Mouse (Mus musculus): ENCODE measurements around the gene Acadl. TPM values are rescaled to one million over a fixed set of nuclear protein-coding genes. Genes with fewer than 3 reads are reported as not detected.
A peak's percentile ranks its signal among the peaks of the same experiment; 100 is the strongest.

Acadl gene
- polyA plus RNA-seq, 1 experiment from 2014 or later = 61.0 TPM

- Histone ChIP-seq H3K4me1 (no peaks in the 10 kb centered on the region), H3K9me3 (replicated peaks) (no peaks in the 10 kb centered on the region), H3K27me3 (no peaks in the 10 kb centered on the region), H3K4me3 (no peak overlapping the region), H3K36me3 (0 out of 2 replicates have a peak, but pooled peaks cover 3% of the 10 kb centered on the region), H3K4me2 (replicated peaks) (no peak overlapping the region), H3K27ac (no peak overlapping the region), H3K9ac (no peak overlapping the region)
- WGBS = 82% methylated on average over 3 of the region's 3 CpGs
- ATAC-seq (ENCODE audit: low FRiP score) = no peak
These were observed 25.9 kb downstream of the Acadl start for GRCm38 (mm10) chr1:66837207-66837606.

GRCm38 (mm10) chr1:66832636-66833165 lies 30.4 kb downstream of the Acadl start:
- Histone ChIP-seq H3K4me3 (no peak overlapping the region), H3K9ac (no peak overlapping the region), H3K4me2 (replicated peaks) (no peak overlapping the region), H3K9me3 (replicated peaks) (no peaks in the 10 kb centered on the region), H3K27ac (no peak overlapping the region), H3K36me3 (no peaks in the 10 kb centered on the region), H3K4me1 (peaks cover 2% of the 10 kb centered on the region; the same call in 1 of the 2 replicates), H3K27me3 (no peaks in the 10 kb centered on the region)
- WGBS = 91% methylated on average over 7 of the region's 7 CpGs
- no peak for ATAC-seq (ENCODE audit: low FRiP score)

- H3K4me2 ChIP-seq (replicated peaks) = no peak overlapping the region
- no peak overlapping the region for H3K9ac ChIP-seq
- no peak overlapping the region for H3K4me3 ChIP-seq
- no peaks in the 10 kb centered on the region for H3K27me3 ChIP-seq
- 71% methylated on average over 9 of the region's 9 CpGs for WGBS
- no peak overlapping the region for H3K27ac ChIP-seq
- H3K36me3 ChIP-seq = no peaks in the 10 kb centered on the region
- H3K4me1 ChIP-seq = peaks cover 2% of the 10 kb centered on the region; the same call in 1 of the 2 replicates
- no peaks in the 10 kb centered on the region for H3K9me3 ChIP-seq (replicated peaks)
- no peak for ATAC-seq (ENCODE audit: low FRiP score)
These were observed 31.1 kb downstream of the Acadl start for GRCm38 (mm10) chr1:66831824-66832600.

DNA sequence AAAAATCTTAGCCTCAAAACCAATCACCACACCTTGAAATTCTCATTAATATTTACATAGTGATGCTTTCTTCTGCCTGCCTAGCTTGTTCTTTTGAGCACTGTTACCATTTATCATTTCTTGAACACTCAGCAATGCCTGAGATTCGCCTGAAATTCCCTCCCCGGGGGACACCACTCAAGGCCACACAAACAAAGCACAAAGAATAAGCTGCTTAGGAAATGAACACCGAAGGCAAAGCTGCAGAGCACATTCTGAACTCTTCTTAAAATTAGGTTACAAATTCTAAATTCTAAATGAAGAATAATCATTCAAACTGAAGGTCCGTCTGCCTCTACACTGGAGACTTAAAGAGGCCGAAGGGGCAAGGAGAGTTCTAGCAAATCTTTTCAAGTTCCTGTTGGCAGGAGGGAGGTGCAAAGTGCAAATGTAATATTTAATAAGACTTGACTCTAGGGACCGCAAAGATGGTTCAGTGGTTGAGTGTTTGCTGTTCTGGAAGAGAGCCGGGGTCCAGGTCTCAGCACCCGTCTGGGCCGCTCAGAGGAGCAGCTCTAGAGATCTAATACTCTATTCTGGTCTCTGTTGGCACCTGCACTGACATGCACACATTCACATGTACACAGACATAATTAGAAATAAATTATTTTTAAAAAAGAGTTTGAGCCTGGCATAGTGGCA lies 33.5 kb downstream of the Acadl start:
- H3K9ac ChIP-seq = no peak overlapping the region
- no peak for ATAC-seq (ENCODE audit: low FRiP score)
- no peaks in the 10 kb centered on the region for H3K27me3 ChIP-seq
- no peaks in the 10 kb centered on the region for H3K9me3 ChIP-seq (replicated peaks)
- no peak overlapping the region for H3K4me3 ChIP-seq
- no peak overlapping the region for H3K4me2 ChIP-seq (replicated peaks)
- H3K27ac ChIP-seq = no peak overlapping the region
- 77% methylated on average over 9 of the region's 9 CpGs for WGBS
- H3K36me3 ChIP-seq = no peaks in the 10 kb centered on the region
- peaks cover 2% of the 10 kb centered on the region; the same call in 1 of the 2 replicates for H3K4me1 ChIP-seq

DNA sequence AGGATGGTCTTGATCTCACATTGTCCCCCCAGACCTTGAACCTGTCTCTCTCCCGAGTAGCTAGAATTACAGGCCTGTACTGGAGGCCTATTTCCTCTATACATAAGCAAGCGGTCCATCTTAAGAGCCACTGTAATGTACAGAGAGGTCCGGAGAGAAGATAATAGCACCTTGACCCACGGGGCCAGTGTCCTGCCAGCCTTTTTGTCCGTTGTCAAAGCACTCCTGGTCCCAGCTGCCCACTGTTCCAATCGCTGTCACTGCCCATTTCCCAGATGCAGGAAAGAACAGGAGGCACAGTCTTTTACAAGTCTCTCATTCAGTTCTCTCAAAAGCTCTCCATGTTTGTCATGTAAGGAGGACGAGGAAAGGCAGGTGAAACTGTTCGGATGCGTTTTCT lies 41.1 kb downstream of the Acadl start:
- H3K4me3 ChIP-seq = no peak overlapping the region
- H3K4me2 ChIP-seq (replicated peaks) = no peak overlapping the region
- no peaks in the 10 kb centered on the region for H3K9me3 ChIP-seq (replicated peaks)
- no peaks in the 10 kb centered on the region for H3K27me3 ChIP-seq
- no peak overlapping the region for H3K27ac ChIP-seq
- no peak overlapping the region for H3K9ac ChIP-seq
- H3K4me1 ChIP-seq = 0 out of 2 replicates have a peak, but pooled peaks cover 5% of the 10 kb centered on the region
- no peaks in the 10 kb centered on the region for H3K36me3 ChIP-seq
- no peak for ATAC-seq (ENCODE audit: low FRiP score)
- 75% methylated on average over 9 of the region's 9 CpGs for WGBS

- H3K9me3 ChIP-seq (replicated peaks) = no peaks in the 10 kb centered on the region
- ATAC-seq (ENCODE audit: low FRiP score) = no peak
- H3K4me2 ChIP-seq (replicated peaks) = peak overlapping the region; percentile 25; the same call in 1 of the 2 replicates
- peaks cover 7% of the 10 kb centered on the region; the same call in 1 of the 2 replicates for H3K4me1 ChIP-seq
- H3K27me3 ChIP-seq = no peaks in the 10 kb centered on the region
- H3K4me3 ChIP-seq = no peak overlapping the region
- H3K36me3 ChIP-seq = no peaks in the 10 kb centered on the region
- peak overlapping the region; percentile 25; the same call in 1 of the 2 replicates for H3K27ac ChIP-seq
- peak overlapping the region; percentile 8; the same call in 1 of the 2 replicates for H3K9ac ChIP-seq
- WGBS = 39% methylated on average over 7 of the region's 7 CpGs
These were observed 42.8 kb downstream of the Acadl start for GRCm38 (mm10) chr1:66820241-66820640.

DNA sequence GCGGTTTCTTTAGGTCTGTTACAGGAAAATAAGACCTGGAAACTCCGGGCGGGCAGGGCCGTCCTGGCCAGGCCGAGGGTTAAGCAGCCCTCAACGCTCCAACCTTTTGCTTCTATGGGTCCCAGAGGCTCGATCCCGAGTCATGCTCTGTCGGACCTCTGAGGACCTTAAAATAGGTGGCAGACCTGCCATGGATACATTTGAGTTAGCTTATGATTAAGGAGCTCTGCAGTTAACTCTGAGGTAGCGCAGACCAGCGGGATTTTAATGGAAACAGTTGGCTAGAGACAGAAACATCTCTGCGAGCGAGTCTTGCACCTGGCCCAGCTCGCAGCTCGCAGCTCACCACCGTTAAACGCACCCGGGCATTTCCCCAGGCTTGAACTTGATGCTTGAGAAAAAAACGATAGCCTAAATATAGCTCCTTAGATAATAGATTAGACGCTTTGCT lies 45.2 kb downstream of the Acadl start:
- no peaks in the 10 kb centered on the region for H3K36me3 ChIP-seq
- peak overlapping the region; percentile 85 for H3K4me3 ChIP-seq
- H3K9me3 ChIP-seq (replicated peaks) = no peaks in the 10 kb centered on the region
- H3K27ac ChIP-seq = peak overlapping the region; percentile 99
- peak; percentile 3; the same call in 1 of the 2 replicates for ATAC-seq (ENCODE audit: low FRiP score)
- peaks cover 11% of the 10 kb centered on the region; the same call in 1 of the 2 replicates for H3K4me1 ChIP-seq
- H3K4me2 ChIP-seq (replicated peaks) = peak overlapping the region; percentile 84
- under 1% methylated on average over 20 of the region's 20 CpGs for WGBS
- H3K27me3 ChIP-seq = no peaks in the 10 kb centered on the region
- H3K9ac ChIP-seq = peak overlapping the region; percentile 95

GRCm38 (mm10) chr1:66817453-66817839 lies 45.6 kb downstream of the Acadl start, which contains the start of gene Kansl1l:
Gene Kansl1l (minus strand): TSS chr1:66817562.
- Histone ChIP-seq H3K27ac (peak within 1 kb of the TSS; percentile 99), H3K9ac (peak within 1 kb of the TSS; percentile 95), H3K36me3 (no peaks in the 10 kb centered on the region), H3K4me1 (peaks cover 11% of the 10 kb centered on the region; the same call in 1 of the 2 replicates), H3K4me3 (peak within 1 kb of the TSS; percentile 85), H3K27me3 (no peaks in the 10 kb centered on the region), H3K9me3 (replicated peaks) (no peaks in the 10 kb centered on the region), H3K4me2 (replicated peaks) (peak within 1 kb of the TSS; percentile 84)
- peak; percentile 88 for ATAC-seq (ENCODE audit: low FRiP score)
- under 1% methylated on average over 53 of the region's 56 CpGs for WGBS

DNA sequence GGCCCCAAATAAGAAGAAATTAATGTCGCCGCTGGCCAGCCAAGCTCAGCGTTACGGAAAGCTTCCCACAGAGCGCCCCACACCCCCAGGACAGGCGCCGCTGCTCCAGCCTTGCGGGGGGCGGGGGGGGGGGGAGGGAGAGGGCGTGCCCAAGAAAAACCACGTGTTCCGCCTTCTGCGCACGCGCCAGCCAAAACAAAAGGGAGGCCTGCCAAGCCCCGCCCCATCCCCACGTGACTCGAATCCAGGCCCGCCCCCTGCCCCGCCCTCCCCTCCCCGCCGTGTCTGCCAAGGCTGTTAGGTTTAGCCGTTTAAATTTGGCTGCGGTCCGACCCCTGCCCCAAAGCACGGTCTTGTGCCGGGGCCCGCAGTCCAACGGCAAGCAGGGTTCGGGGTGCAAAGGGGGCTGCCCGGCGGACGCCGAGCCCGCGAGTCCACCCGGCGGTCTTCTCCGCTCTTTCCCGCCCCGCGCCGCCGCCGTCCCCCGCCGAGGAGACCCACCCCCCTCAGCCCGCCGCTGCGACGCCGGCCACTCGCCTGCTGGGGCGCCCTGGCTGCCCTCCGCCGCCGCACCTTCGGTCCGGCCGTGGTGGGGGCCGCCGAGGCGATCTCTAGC lies 46.1 kb downstream of the Acadl start:
- no peaks in the 10 kb centered on the region for H3K9me3 ChIP-seq (replicated peaks)
- H3K27ac ChIP-seq = peak overlapping the region; percentile 99
- ATAC-seq (ENCODE audit: low FRiP score) = peak; percentile 90
- under 1% methylated on average over 57 of the region's 63 CpGs for WGBS
- peaks cover 11% of the 10 kb centered on the region; the same call in 1 of the 2 replicates for H3K4me1 ChIP-seq
- peak overlapping the region; percentile 85 for H3K4me3 ChIP-seq
- peak overlapping the region; percentile 84 for H3K4me2 ChIP-seq (replicated peaks)
- peak overlapping the region; percentile 95 for H3K9ac ChIP-seq
- no peaks in the 10 kb centered on the region for H3K36me3 ChIP-seq
- H3K27me3 ChIP-seq = no peaks in the 10 kb centered on the region

DNA sequence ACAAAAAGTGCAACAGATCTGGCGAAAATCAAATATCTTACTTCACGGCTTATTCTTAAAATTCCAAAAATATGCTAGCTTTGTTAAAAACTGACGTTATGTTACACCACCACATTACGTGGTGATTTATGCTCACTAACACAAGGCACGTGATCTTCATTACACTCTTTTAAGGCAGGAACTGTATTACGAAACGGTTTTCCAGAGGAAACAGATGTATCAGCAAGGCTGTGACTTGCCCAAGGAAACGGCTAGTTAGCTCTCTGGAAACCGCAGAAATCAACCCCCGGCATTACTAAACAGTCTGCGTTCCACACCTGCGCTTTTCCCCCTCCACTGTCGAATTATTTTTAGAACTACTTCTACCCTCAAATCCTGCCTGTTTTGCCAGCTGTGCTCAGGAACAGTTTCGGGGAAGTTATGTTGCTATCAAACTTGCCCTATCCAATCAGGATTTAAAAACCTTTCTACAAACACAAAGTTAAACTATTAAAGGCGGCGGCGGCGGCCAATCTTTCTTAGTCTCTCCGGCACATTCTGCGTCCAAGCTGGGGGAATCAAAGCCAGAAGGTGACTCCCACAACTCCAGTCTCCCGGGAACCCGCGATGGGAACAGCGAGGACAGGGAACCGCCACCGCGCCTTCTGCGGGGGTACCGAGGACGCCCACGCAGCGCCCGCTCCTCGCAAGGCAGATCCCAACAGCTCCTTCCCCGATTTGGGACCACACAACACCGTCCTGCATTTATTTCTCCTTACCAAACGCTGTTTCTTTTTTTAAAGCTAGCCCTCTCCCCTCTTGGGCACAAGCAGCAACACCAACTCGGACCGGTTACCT lies 46.9 kb downstream of the Acadl start:
- H3K9ac ChIP-seq = peak overlapping the region; percentile 79
- peak overlapping the region; percentile 65 for H3K4me2 ChIP-seq (replicated peaks)
- H3K27me3 ChIP-seq = no peaks in the 10 kb centered on the region
- no peaks in the 10 kb centered on the region for H3K9me3 ChIP-seq (replicated peaks)
- H3K4me1 ChIP-seq = peaks cover 11% of the 10 kb centered on the region; the same call in 1 of the 2 replicates
- WGBS = under 1% methylated on average over 39 of the region's 39 CpGs
- ATAC-seq (ENCODE audit: low FRiP score) = peak; percentile 52
- H3K27ac ChIP-seq = peak overlapping the region; percentile 99
- H3K36me3 ChIP-seq = no peaks in the 10 kb centered on the region
- peak overlapping the region; percentile 85 for H3K4me3 ChIP-seq

- Histone ChIP-seq H3K36me3 (no peaks in the 10 kb centered on the region), H3K4me3 (no peak overlapping the region), H3K9me3 (replicated peaks) (no peaks in the 10 kb centered on the region), H3K4me2 (replicated peaks) (peak overlapping the region; percentile 65), H3K27ac (no peak overlapping the region), H3K9ac (no peak overlapping the region), H3K4me1 (peaks cover 6% of the 10 kb centered on the region; the same call in 1 of the 2 replicates), H3K27me3 (no peaks in the 10 kb centered on the region)
- no peak for ATAC-seq (ENCODE audit: low FRiP score)
- 58% methylated on average over 8 of the region's 8 CpGs for WGBS
These were observed 48.3 kb downstream of the Acadl start for GRCm38 (mm10) chr1:66814756-66815155.

Data from hindbrain, embryonic 12.5 days (tissue).